Mouse (Mus musculus) cortical plate, adult 2 months (tissue): ENCODE data around the gene Cfap161.

Experiments used
- CTCF ChIP-seq: fragments of 200-500 bp; IDR thresholded peaks from 2 replicates; pipeline ENCODE4 v1.5.1; 2011; ENCODE audit warnings: mild to moderate bottlenecking, control low read depth, low read length; ENCODE audit not compliant: insufficient read depth; ENCODE audit errors: extremely low read depth
- POLR2A ChIP-seq: fragments of 200-500 bp; IDR thresholded peaks from 2 replicates; pipeline ENCODE4 v1.6.1; 2011; ENCODE audit warnings: mild to moderate bottlenecking, low read length, control low read depth; ENCODE audit not compliant: insufficient read depth; ENCODE audit errors: extremely low read depth

- TF ChIP-seq POLR2A (no peak), CTCF (no peak)
Observed at GRCm38 (mm10) chr7:83802007-83802406, 7.3 kb upstream of the Cfap161 start.
